Mouse (Mus musculus): Measurements from ENCODE around the gene Olfr70. TPM values are rescaled to one million over a fixed set of nuclear protein-coding genes. Genes with fewer than 3 reads are reported as not detected.

Gene Olfr70
- total RNA-seq, 2 experiments from 2014 or later: not detected

DNA sequence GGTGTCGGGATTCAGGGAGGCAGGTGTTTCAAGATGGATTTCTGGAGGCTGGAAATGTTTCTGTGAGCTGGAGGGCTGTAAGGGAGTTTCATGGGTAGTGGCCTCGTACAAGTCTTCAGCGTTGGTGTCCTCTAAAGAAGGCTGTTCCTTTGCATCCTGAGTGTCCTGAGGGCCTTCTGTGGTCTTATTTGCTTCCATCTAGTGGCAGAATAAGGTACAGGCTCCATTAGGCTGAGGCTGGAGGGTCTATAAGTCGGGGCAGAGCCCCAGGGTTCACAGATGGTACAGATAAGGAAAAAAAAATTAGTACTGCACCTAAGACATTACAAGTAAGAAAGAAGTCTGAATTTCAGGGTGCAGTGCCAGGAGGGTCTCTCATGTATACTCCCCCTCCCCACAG, 34.2 kb downstream of the Olfr70 start:
- DNase-seq: no peak
- intact Hi-C loops (cut with DNase I): loop anchor here (2.0 kb wide), 1 partner anchor 34 kb away; no protein-coding TSS in a partner anchor

DNA sequence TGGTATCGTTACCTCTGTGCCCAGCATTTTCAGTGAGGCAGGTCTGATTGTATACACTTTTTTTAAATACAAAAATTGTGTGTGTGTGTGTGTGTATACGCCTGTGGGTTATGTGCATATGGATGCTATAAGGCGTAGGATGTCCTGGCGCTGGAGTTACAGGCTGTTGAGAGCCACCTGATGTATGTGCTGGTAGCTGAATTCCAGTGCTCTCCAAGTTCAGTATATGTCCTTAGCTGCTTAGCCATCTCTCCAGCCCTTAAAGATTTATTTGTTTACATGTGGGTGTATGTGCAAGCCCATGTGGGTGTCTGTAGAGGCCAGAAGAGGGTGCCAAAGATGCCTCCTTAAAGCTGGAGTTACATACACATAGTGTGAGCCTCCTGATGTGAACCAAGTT, 43.5 kb downstream of the Olfr70 start:
- intact Hi-C loops (cut with DNase I): no loop called here
- DNase-seq: no peak

DNA sequence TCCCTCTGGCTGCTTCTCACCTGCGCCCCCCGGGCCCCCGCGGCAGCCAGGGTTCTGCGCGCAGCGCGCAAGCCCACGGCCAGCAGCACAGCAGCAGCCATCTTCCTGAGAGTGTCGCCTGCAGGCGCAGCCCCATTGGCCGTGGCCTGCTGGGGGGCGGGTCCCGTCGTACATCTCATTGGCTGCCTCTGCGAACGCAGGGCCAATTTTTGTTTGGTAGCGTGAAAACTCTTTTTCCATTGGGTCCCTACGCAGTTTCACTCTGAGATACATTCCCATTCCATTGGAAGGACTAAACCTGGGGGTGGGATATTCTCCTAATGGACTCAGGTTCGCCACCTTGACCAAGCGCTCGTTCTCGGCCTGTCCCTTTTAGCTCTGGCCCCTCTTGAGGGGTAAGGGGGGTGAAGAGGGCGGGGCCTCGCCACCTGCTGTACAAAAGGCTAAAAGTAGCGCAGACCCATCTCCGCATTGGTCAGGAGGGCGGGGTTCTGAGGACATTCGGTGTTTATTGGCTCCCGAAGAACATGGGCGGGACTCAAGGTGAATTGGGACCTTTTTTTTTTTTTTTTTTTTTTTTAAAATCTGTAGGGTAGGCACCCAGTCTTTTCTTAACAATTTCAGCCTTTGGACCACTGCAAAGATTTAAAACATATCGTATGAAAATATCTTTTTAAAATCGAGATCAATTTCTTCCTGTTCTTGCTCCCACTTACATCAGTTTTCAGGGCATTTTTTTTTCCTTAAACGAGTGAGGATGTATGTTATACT, 44.1 kb downstream of the Olfr70 start, which contains the start of gene Hint2:
TSS of gene Hint2 (minus strand) at position 128 of the 771 bp plus-strand sequence.
- intact Hi-C loops (cut with DNase I): no loop called here
- peak; percentile 88 for DNase-seq

DNA sequence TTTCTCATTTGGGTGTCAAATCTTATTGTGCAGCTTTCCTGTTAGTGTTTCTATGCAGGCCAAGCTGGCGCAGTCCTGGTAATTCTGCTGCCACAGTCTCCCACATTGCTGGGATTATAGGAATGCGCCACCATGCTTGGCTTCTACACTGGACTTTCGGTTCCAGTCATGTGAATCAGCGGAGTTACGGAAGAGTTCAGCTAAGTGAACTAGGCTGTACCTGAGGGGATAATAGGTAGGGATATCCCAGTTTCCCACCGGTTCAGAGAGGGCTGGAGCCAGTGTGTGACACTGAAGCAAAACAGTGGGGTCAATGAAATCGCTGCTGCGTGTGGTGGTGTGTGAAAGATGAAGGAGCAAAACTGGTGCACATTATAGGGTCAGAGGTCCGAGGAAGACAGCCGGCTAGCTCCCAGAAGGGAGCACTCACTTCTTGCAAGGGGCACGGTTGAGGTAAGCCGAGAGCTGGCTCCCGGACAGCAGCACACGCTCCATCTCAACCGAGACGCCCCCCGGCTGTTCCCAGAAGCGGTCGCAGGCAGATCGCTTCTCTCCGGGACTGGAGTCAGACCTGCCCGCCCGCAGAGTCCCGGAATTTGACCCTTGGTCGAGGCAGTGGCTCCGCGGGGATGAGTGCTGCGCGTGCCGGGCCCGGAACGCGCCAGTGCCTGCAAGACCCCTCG, 44.8 kb downstream of the Olfr70 start:
- no peak for DNase-seq
- intact Hi-C loops (cut with DNase I): no loop called here

DNA sequence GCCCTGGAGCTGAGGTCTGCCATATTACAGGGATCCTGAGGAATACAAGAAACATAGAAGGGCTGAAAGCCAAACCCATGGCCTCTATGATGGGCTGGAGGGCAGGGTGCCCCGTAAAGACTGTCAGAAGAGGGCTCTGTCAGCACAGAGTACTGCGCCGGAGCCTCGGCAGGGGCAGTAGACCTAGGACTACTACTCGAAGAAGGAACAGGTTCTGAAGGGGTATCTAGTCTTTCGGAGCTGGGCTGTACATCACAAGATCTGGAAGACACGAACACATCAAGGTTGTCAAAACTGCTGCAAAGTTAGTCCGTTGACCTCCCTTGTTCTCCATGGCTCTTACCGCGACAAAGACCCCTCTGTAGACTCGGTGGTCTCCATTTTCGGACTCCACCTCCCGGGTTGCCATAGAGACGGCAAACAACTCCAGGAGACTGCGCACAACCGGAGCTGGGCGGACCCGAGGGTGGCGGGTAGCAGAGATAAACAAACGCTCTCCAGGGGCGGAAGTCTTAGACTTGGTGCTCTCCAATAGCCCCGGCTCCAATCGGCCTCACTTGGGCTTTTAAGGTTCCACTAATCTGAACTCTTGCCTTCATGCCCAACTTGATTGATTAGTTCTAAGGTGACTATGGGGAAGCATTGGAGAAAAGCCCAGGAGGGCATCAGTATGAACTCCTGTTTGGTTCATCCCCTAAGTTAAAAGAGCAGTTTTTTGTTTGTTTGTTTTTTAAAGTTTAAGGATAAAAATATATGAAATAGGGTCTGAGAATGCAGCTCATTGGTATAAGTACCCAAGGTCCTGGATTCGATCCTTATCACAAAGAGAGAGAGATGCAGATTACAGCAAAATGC, 47.2 kb downstream of the Olfr70 start, which contains the start of gene Spag8:
TSS of gene Spag8 (minus strand) at position 434 of the 855 bp plus-strand sequence.
- DNase-seq: no peak
- intact Hi-C loops (cut with DNase I): loop anchor here (2.0 kb wide), 1 partner anchor 17 kb away; no protein-coding TSS in a partner anchor

DNA sequence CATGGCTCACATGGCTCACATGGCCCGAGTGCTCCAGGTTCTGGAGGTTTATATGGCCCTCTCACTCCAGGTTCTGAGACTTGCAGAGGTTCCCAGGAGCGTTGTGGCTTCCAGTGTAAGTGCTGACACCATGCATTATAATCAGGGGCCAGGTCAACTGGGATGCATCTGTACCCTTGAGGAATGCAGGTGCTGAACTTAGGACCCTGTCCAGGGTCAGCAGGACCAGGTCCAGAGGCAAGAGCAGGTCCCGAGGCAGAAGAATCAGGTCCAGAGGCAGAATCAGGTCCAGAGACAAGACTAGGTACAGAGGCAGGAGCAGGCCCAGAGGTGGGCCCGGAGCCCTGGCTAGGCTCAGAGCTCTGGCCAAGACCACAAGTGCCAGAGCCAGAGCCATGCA, 47.9 kb downstream of the Olfr70 start:
- DNase-seq: no peak
- intact Hi-C loops (cut with DNase I): loop anchor here (2.0 kb wide), 1 partner anchor 16 kb away; no protein-coding TSS in a partner anchor

DNA sequence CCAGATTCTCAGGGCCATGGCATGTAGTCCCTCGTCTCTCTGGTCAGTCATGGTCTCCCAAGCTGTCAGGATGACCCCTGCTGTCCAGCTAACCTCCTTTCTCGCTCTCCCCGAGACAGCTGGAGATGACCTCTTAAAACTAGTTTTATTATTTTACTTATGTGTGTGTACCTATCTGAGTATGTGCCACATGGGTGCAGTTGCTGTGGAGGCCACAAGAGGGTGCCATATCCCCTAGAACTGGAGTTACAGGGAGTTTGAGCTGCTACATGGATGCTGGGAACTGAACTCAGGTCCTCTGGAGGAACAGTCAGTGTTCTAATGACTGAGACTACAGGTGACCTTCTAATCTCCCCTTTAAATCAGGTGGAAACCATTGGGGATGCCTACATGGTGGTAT, 50.8 kb downstream of the Olfr70 start:
- DNase-seq: no peak
- intact Hi-C loops (cut with DNase I): no loop called here

Other genes starting within 250 kb of the Olfr70 start
- not detected for gene Cd72, start 246.2 kb downstream of the Olfr70 start, total RNA-seq (2021)
- gene Sit1, start 217.1 kb downstream of the Olfr70 start, total RNA-seq (2021): not detected
- gene Ccdc107, start 207.9 kb downstream of the Olfr70 start, total RNA-seq (2021): 10 to 100 TPM; 19.8 to 22.4 TPM
- under 1 TPM in 1 of 2 experiments, not detected in 1; 0.32 TPM for gene Arhgef39, start 201.1 kb downstream of the Olfr70 start, total RNA-seq (2021)
- 1 to 10 TPM; 3.4 to 4.4 TPM for gene Car9, start 193.8 kb downstream of the Olfr70 start, total RNA-seq (2021)
- 1,000 to 10,000 TPM; 6,166 to 7,572 TPM for gene Tpm2, start 177.0 kb downstream of the Olfr70 start, total RNA-seq (2021)
- 10 to 100 TPM; 31.5 to 38.3 TPM for gene Creb3, start 138.5 kb downstream of the Olfr70 start, total RNA-seq (2021)
- 10 to 100 TPM; 53.6 to 55.2 TPM for gene Tln1, start 138.1 kb downstream of the Olfr70 start, total RNA-seq (2021)
- 10 to 100 TPM; 17.6 to 20.7 TPM for gene Rgp1, start 122.1 kb downstream of the Olfr70 start, total RNA-seq (2021)
- 1 to 10 TPM; 3.9 to 6.1 TPM for gene Gba2, start 121.9 kb downstream of the Olfr70 start, total RNA-seq (2021)
- gene Msmp, start 116.3 kb downstream of the Olfr70 start, total RNA-seq (2021): under 1 TPM in 1 of 2 experiments, not detected in 1; 0.49 TPM
- 10 to 100 TPM; 28.1 to 38.4 TPM for gene Npr2, start 68.9 kb downstream of the Olfr70 start, total RNA-seq (2021)
- not detected for gene Spag8, start 47.2 kb downstream of the Olfr70 start, total RNA-seq (2021)
- gene Hint2, start 44.3 kb downstream of the Olfr70 start, total RNA-seq (2021): 10 to 100 TPM; 35.3 to 38.4 TPM
- gene Tmem8b, start 31.8 kb downstream of the Olfr70 start, total RNA-seq (2021): 1 to 10 TPM; 8.9 to 9.7 TPM
- under 1 TPM; 0.17 to 0.18 TPM for gene Fam221b, start 31.7 kb downstream of the Olfr70 start, total RNA-seq (2021)
- not detected for gene Olfr71, start 9.4 kb upstream of the Olfr70 start, total RNA-seq (2021)
- gene Hrct1, start 26.4 kb upstream of the Olfr70 start, total RNA-seq (2021): 1 to 10 TPM; 1.2 to 2.0 TPM
- 1 to 10 TPM; 1.3 to 1.5 TPM for gene Spaar, start 29.2 kb upstream of the Olfr70 start, total RNA-seq (2021)
- gene Olfr159, start 70.2 kb upstream of the Olfr70 start, total RNA-seq (2021): not detected
- not detected for gene Olfr156, start 123.1 kb upstream of the Olfr70 start, total RNA-seq (2021)
- not detected for gene Olfr157, start 139.4 kb upstream of the Olfr70 start, total RNA-seq (2021)
- gene Olfr155, start 150.8 kb upstream of the Olfr70 start, total RNA-seq (2021): not detected
- 1 to 10 TPM; 2.2 to 2.5 TPM for gene Reck, start 174.7 kb upstream of the Olfr70 start, total RNA-seq (2021)